Mouse (Mus musculus) cerebellum, adult 2 months (tissue): ENCODE results near the gene Osgepl1. TPM values are rescaled to one million over a fixed set of nuclear protein-coding genes. Genes with fewer than 3 reads are reported as not detected.
"Not testable (repeated sequence)": the region's sequence is repeated elsewhere in the genome, so short reads cannot be mapped to it uniquely, and the experiment has no call there.

ENCODE experiments used
- DNase-seq, 2 experiments: peaks; one replicate each; pipeline ENCODE4 v3.0.0; 2021
- H3K27ac ChIP-seq: fragments of 200-500 bp; 2 replicates; pipeline ENCODE4 v1.5.1; 2012; ENCODE audit warnings: low read length, control low read depth, inconsistent platforms; ENCODE audit not compliant: insufficient read depth
- H3K27me3 ChIP-seq: fragments of 200-500 bp; 2 replicates; pipeline ENCODE4 v1.6.1; 2012; ENCODE audit warnings: inconsistent platforms, mild to moderate bottlenecking, low read length, moderate library complexity; ENCODE audit not compliant: control insufficient read depth, insufficient read depth
- H3K4me1 ChIP-seq: fragments of 200-500 bp; 2 replicates; pipeline ENCODE4 v1.6.1; 2011; ENCODE audit warnings: low read length; ENCODE audit not compliant: control insufficient read depth, insufficient read depth
- H3K4me3 ChIP-seq: fragments of 200-500 bp; replicated peaks from 2 replicates; pipeline ENCODE3; 2011; ENCODE audit warnings: mild to moderate bottlenecking, low read depth, low read length, control low read depth; ENCODE audit not compliant: insufficient read depth
- CTCF ChIP-seq: fragments of 200-500 bp; IDR thresholded peaks from 2 replicates; pipeline ENCODE4 v1.5.1; 2011; ENCODE audit warnings: low read depth, mild to moderate bottlenecking, control low read depth, low read length, moderate library complexity, borderline replicate concordance; ENCODE audit not compliant: insufficient read depth
- POLR2A ChIP-seq: fragments of 200-500 bp; IDR thresholded peaks from 2 replicates; pipeline ENCODE4 v1.6.1; 2011; ENCODE audit warnings: low read length, control low read depth, borderline replicate concordance; ENCODE audit not compliant: insufficient read depth
- WGBS: fragments of 180-500 bp; shearing (Covaris S2); methylation state at CpG from one replicate; pipeline ENCODE4 v1.1.7; 2018; 5-methylcytosine and 5-hydroxymethylcytosine counted together
- polyA plus RNA-seq: library from polyadenylated mRNA; depleted of rRNA; stranded (reverse); fragments of >200 nt; gene quantifications from 2 replicates; pipeline ENCODE4 v1.2.3, GENCODE M21; 2012

Osgepl1 gene
- polyA plus RNA-seq, 1 experiment = 28.0 TPM

DNA sequence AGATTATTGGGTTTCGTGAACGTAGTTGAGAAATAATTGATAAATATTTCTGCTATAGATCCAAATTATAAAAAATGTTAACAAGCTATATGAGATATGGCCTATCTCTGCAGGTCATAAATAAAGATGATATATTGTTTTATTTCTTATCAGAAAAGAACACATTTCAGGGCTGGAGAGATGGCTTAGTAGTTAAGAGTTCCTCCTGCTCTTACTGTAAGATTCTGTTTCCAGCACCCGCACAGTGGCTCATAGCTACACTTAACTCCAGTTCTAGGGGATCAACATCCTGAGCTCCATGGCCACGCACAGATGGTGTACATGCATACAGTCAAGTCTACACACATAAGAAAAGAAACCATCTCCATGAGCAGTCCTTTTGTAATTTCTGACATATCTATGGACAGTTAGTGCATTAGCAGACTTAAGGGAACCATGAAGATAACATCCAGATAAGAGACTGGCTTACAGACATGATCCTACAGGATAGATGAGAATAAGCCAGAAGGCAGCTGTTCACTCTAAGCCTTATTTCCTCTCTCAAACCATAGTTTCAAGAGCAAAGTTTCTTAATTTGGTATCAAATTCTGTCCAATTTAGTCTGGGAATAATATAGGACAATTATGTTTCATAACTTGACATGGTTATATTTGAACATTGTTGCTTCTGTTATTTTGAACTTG is 8.4 kb downstream of the Osgepl1 start:
- Histone ChIP-seq H3K4me3 (no peak overlapping the region), H3K27ac (no peak overlapping the region), H3K27me3 (no peaks in the 10 kb centered on the region), H3K4me1 (no peaks in the 10 kb centered on the region)
- 97% methylated on average over 4 of the region's 4 CpGs for WGBS
- DNase-seq = no peak
- TF ChIP-seq POLR2A = no peak
- TF ChIP-seq CTCF = no peak

DNA sequence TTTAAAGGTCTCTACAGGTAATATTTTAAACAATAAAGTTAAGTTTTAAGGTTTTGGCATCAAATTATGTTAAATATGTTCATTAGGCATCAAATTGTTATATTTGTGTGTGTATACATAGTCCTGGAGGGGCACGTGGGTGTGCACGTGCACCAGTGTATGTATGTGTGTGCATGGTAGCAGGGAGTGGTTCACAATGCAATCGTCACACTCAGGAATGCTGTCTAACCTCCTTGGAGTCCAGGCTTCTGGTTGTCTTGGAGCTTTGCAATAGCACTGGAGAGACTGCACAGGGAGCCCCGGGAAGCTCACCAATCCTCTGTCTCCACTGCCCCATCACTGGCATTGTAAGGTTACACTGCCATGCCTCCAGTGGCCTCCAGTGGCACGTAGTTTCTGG is 9.8 kb downstream of the Osgepl1 start:
- H3K4me3 ChIP-seq = no peak overlapping the region
- no peak for TF ChIP-seq POLR2A
- no peak for TF ChIP-seq CTCF
- no peak for DNase-seq
- H3K27ac ChIP-seq = no peak overlapping the region
- H3K27me3 ChIP-seq = no peaks in the 10 kb centered on the region
- 94% methylated on average over 5 of the region's 5 CpGs for WGBS
- H3K4me1 ChIP-seq = no peaks in the 10 kb centered on the region

DNA sequence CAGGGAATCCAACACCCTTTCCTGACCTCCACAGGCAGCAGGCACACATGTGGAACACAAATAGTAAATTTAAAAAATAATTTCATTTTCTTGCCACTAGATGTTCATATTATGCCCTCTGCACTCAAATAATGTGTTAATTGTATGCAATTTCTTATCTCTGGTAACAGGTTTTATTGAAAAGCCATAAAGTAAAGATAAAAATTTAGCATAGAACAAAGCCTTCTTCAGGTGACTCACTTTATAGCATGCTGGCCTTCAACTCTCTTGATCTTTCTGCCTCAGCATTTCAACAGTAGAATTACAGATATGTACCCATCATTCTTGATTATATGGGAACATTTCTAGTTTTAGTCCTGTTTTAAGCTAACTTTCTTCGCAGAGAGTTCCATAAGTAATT is 10.9 kb downstream of the Osgepl1 start:
- TF ChIP-seq POLR2A (no peak), CTCF (no peak)
- 98% methylated on average over 1 of the region's 1 CpGs for WGBS
- DNase-seq = no peak
- Histone ChIP-seq H3K4me3 (no peak overlapping the region), H3K27ac (no peak overlapping the region), H3K4me1 (no peaks in the 10 kb centered on the region), H3K27me3 (no peaks in the 10 kb centered on the region)

DNA sequence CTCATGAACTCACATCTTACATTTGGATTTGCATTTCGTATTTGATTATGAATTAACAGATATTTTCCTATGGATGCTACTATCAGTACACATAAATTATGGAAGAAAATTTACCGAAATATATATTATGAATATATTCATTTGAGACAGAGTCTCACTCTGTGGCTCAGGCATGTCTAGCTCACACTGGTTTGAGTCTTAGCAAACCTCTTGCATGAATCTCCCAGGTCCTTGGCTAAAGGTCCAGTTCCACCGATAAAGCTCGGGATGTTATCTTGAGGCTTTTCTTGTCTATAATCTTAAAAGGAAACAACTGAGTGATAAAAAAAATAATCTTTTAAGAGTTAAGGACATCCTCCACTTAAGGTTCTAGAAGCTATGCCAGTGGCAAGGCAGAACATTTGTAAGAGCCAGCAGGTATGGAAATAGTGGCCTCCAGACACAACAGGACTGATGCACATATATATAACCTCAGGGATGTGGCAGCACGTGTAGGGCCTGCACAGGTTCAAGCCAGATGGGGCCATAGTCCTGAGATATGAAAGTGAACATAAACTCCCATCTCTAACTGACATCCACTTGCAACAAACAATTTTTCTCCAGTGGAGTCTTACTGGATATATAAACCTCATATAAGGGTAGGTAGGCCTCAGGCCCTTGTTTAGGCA is 11.5 kb downstream of the Osgepl1 start:
- Histone ChIP-seq H3K4me3 (no peak overlapping the region), H3K27me3 (no peaks in the 10 kb centered on the region), H3K4me1 (no peaks in the 10 kb centered on the region), H3K27ac (no peak overlapping the region)
- no peak for DNase-seq
- no peak for TF ChIP-seq POLR2A
- no peak for TF ChIP-seq CTCF
- 92% methylated on average over 5 of the region's 5 CpGs for WGBS

DNA sequence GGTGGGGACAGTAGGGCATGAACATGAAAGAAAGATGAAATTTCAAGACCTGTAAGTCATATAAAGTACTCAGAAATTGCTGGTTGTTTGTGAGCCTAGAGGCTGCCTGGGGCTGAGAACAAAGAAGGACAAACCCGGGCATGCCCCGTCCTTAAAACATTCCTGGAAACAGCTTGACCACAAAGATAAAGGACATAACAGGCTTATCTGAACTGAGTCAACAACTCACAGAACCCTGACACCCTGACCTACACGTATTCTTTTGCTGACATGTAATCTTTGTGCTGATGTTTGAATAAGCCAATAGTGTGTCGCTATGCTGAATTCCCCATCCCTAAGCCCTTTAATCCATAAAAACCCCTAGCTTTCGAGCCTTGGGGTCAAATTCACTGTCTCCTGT is 20.1 kb downstream of the Osgepl1 start:
- H3K27ac ChIP-seq, H3K4me3 ChIP-seq, H3K4me1 ChIP-seq, H3K27me3 ChIP-seq, DNase-seq: not testable (repeated sequence)
- 85% methylated on average over 5 of the region's 5 CpGs for WGBS

DNA sequence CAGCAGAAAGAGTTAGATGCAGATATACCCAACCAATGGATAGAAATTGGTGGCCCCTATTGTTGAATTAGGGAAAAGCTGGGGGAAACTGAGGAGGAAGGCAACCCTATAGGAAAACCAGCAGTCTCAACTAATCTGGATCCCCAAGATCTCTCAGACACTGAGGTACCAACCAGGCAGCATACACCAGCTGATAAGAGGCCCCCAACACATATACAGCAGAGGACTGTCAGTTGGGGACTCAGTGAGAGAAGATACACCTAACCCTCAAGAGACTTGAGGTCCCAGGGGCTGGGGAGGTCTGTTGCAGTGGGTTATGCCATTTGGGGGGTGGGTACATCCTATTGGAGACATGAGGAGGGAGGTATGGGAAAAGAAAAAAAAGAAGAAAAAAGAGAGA is 22.0 kb downstream of the Osgepl1 start:
- no peak overlapping the region for H3K27ac ChIP-seq
- H3K4me3 ChIP-seq = no peak overlapping the region
- no peaks in the 10 kb centered on the region for H3K27me3 ChIP-seq
- TF ChIP-seq POLR2A = no peak
- no peak for TF ChIP-seq CTCF
- no peaks in the 10 kb centered on the region for H3K4me1 ChIP-seq
- no peak for DNase-seq

DNA sequence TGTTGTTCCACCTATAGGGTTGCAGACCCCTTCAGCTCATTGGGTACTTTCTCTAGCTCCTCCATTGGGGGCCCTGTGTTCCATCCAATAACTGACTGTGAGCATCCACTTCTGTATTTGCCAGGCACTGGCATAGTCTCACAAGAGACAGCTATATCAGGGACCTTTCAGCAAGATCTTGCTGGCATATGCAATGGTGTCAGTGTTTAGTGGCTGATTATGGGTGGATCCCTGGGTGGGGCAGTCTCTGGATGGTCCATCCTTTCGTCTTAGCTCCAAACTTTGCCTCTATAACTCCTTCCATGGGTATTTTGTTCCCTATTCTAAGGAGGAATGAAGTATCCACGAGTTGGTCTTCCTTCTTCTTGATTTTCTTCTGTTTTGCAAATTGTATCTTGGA is 24.0 kb downstream of the Osgepl1 start:
- H3K4me1 ChIP-seq, H3K27ac ChIP-seq, H3K27me3 ChIP-seq, H3K4me3 ChIP-seq, DNase-seq: not testable (repeated sequence)
- 56% methylated on average over 2 of the region's 2 CpGs for WGBS

DNA sequence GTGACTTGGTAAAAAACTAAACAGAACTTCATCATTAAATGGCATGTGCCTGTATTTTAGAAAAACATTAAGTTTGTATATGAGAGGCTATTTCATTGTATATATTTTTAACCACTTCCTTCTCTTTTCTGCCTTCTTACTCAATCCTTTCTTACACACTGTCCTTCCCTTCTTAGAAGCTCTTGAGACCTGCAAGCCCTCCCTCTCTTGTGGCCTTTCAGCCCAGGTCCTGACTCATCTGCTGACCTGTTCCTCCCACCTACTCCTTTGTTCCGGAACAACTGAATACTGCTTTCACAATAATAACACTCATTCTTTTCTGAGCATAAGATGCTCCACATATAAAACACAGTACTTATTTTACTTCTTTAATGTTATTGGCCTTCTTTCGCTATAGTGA is 27.6 kb downstream of the Osgepl1 start:
- Histone ChIP-seq H3K27me3 (no peaks in the 10 kb centered on the region), H3K27ac (no peak overlapping the region), H3K4me3 (no peak overlapping the region), H3K4me1 (no peaks in the 10 kb centered on the region)
- DNase-seq = no peak
- TF ChIP-seq CTCF (no peak), POLR2A (no peak)
- 98% methylated on average over 2 of the region's 2 CpGs for WGBS
